Mouse (Mus musculus) embryonic fibroblast, embryonic 13.5 days (primary cell): Measurements from ENCODE around the gene Gm42791. TPM values are rescaled to one million over a fixed set of nuclear protein-coding genes. Genes with fewer than 3 reads are reported as not detected.

ENCODE experiments used
- H3K27ac ChIP-seq: 2 replicates; pipeline ENCODE4 v1.5.1; 2012; ENCODE audit warnings: low read length, control low read depth, inconsistent platforms; ENCODE audit not compliant: insufficient read depth
- H3K4me1 ChIP-seq: 2 replicates; pipeline ENCODE4 v1.6.1; 2011; ENCODE audit warnings: low read length; ENCODE audit not compliant: control insufficient read depth, insufficient read depth
- H3K4me3 ChIP-seq: 2 replicates; pipeline ENCODE4 v1.5.1; 2011; ENCODE audit warnings: mild to moderate bottlenecking, control low read depth, low read length; ENCODE audit not compliant: insufficient read depth
- CTCF ChIP-seq: IDR thresholded peaks from 2 replicates; pipeline ENCODE4 v1.5.1; 2011; ENCODE audit warnings: mild to moderate bottlenecking, control low read depth, low read length, moderate library complexity, borderline replicate concordance; ENCODE audit not compliant: insufficient read depth
- POLR2A ChIP-seq: IDR thresholded peaks from 2 replicates; pipeline ENCODE4 v1.6.1; 2011; ENCODE audit warnings: low read depth, mild to moderate bottlenecking, control low read depth, low read length, moderate library complexity
- polyA plus RNA-seq: library from polyadenylated mRNA; stranded (reverse); fragments of >200 nt; gene quantifications from 2 replicates; pipeline ENCODE4 v1.2.4, GENCODE M21; 2011; ENCODE audit warnings: low read depth; ENCODE audit not compliant: missing spikeins, insufficient read length

Gm42791 gene
- 7.0 and 7.1 TPM in 2 replicates for polyA plus RNA-seq

- TF ChIP-seq POLR2A, result peak; percentile 89
- no peak for TF ChIP-seq CTCF
- H3K4me1 ChIP-seq, result peaks cover 5% of the 10 kb centered on the region
Measured at GRCm38 (mm10) chr5:148994706-148995414, at the start of gene Gm42791. Gene Gm42791, minus strand, starts transcription at chr5:148995147.

DNA sequence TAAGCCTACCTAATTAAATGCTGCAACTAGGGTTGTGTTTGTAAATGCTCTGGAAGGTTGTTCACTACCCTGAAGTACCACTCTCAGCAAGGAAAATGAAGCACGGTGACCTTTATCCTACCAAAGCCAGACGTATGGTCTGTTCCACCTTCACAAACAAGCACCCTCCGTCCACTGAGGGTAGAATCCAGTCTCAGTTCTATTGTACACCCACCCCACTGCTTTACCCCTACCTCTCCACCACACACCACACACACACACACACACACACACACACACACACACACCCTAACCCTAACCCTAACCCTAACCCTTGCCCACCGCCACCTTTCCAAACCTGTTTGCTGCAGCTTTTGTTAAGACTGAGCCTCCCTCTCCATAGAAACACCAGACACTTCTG is 49.1 kb upstream of the Gm42791 start:
- H3K27ac ChIP-seq, result no peak overlapping the region
- H3K4me3 ChIP-seq, result no peak overlapping the region
- H3K4me1 ChIP-seq, result no peaks in the 10 kb centered on the region
- no peak for TF ChIP-seq POLR2A
- TF ChIP-seq CTCF, result no peak

More at GRCm38 (mm10) chr5:148994706-148995414, at the start of gene Gm42791:
- peak within 1 kb of the TSS; percentile 98 for H3K27ac ChIP-seq
- H3K4me3 ChIP-seq, result peak within 1 kb of the TSS; percentile 56

GRCm38 (mm10) chr5:149043240-149043639 is 48.3 kb upstream of the Gm42791 start:
- no peak overlapping the region for H3K4me3 ChIP-seq
- TF ChIP-seq CTCF (no peak), POLR2A (no peak)
- no peak overlapping the region for H3K27ac ChIP-seq
- no peaks in the 10 kb centered on the region for H3K4me1 ChIP-seq

DNA sequence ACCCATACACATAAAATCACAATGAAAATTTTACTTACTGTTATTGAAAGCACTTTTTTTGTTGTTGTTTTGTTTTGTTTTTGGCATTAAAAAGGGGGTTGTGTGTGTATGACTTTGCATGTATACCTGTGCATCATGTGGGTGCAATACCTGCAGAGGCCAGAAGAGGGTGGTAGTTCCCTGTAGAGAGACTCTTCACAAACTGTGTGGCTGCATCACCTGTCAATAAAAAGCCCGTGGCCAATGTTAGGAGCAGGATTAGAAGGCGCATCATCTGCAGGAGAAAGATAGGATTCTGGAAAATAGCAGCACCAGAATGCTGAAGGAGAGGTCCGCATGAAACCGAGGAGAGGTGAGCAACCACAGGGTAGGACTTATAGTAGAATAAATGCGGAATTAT is 44.9 kb upstream of the Gm42791 start:
- TF ChIP-seq CTCF (no peak), POLR2A (no peak)
- Histone ChIP-seq H3K4me3 (no peak overlapping the region), H3K4me1 (no peaks in the 10 kb centered on the region), H3K27ac (no peak overlapping the region)

GRCm38 (mm10) chr5:149037729-149038128 is 42.8 kb upstream of the Gm42791 start:
- Histone ChIP-seq H3K4me1 (peaks cover 3% of the 10 kb centered on the region; the same call in 1 of the 2 replicates), H3K27ac (no peak overlapping the region), H3K4me3 (no peak overlapping the region)
- TF ChIP-seq CTCF, result no peak
- no peak for TF ChIP-seq POLR2A

- H3K4me3 ChIP-seq, result no peak overlapping the region
- no peak overlapping the region for H3K27ac ChIP-seq
- no peak for TF ChIP-seq CTCF
- no peak for TF ChIP-seq POLR2A
- H3K4me1 ChIP-seq, result peaks cover 3% of the 10 kb centered on the region; the same call in 1 of the 2 replicates
Measured at GRCm38 (mm10) chr5:149036920-149037319, 42.0 kb upstream of the Gm42791 start.

DNA sequence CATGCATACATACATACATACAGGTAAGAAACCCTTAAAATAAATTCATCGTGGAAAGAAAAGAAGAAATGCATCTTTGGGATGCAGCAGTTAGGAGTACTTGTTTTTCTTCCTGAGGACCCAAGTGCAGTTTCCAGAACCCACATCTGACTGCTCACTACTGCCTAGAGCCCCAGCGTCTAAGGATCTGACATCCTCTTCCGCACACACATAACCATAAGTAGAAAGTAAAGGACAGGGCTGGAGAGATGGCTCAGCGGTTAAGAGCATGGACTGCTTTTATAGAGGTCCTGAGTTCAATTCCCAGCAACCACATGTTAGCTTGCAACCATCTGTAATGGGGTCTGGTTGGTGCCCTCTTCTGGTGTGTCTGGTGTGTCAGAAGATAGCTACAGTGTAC is 37.5 kb upstream of the Gm42791 start:
- Histone ChIP-seq H3K4me3 (no peak overlapping the region), H3K4me1 (peaks cover 3% of the 10 kb centered on the region; the same call in 1 of the 2 replicates), H3K27ac (no peak overlapping the region)
- no peak for TF ChIP-seq POLR2A
- TF ChIP-seq CTCF, result no peak

DNA sequence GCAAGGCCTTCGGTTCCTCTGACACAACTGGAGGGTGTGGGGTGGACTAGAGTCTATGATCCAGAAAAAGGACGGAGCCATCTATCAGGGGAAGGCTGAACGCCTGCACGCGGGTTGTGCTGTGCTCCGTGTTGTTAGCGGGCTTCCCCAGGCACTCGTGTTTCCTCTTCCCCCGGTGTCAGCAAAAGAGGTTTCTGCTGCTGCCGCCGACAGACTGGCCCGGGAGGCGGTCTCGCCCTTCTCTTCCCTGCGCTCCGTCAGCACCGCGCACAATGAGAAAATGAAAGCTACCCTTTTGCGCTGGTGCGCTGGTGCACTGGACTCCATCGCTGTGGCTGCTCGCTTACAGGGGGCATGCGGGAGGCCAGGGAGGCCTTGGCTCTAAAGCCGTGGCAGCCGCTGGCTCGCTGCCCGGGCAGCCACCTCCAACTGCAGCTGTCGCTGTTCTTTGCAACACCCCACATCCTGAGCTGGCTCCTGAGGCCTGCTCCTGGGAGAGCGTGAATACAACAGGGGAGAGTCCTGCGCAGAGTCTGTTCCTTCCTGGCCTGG is 36.3 kb upstream of the Gm42791 start:
- TF ChIP-seq POLR2A, result peak; percentile 62
- no peak for TF ChIP-seq CTCF
- peaks cover 3% of the 10 kb centered on the region; the same call in 1 of the 2 replicates for H3K4me1 ChIP-seq
- peak overlapping the region; percentile 6; the same call in 1 of the 2 replicates for H3K4me3 ChIP-seq
- H3K27ac ChIP-seq, result peak overlapping the region; percentile 75

- no peak for TF ChIP-seq CTCF
- Histone ChIP-seq H3K4me1 (peaks cover 3% of the 10 kb centered on the region; the same call in 1 of the 2 replicates), H3K27ac (no peak overlapping the region), H3K4me3 (no peak overlapping the region)
Measured at GRCm38 (mm10) chr5:149030103-149030502, 35.2 kb upstream of the Gm42791 start.

GRCm38 (mm10) chr5:149028394-149028793 is 33.4 kb upstream of the Gm42791 start:
- peaks cover 2% of the 10 kb centered on the region; the same call in 1 of the 2 replicates for H3K4me1 ChIP-seq
- no peak overlapping the region for H3K27ac ChIP-seq
- no peak overlapping the region for H3K4me3 ChIP-seq
- TF ChIP-seq POLR2A (no peak), CTCF (no peak)

- no peak overlapping the region for H3K4me3 ChIP-seq
- H3K4me1 ChIP-seq, result no peaks in the 10 kb centered on the region
- H3K27ac ChIP-seq, result no peak overlapping the region
- TF ChIP-seq POLR2A (no peak), CTCF (no peak)
Measured at GRCm38 (mm10) chr5:149027389-149027788, 32.4 kb upstream of the Gm42791 start.
